Mouse (Mus musculus) stomach, postnatal 0 days (tissue): ENCODE results near the gene Tenm4. TPM values are rescaled to one million over a fixed set of nuclear protein-coding genes. Genes with fewer than 3 reads are reported as not detected.

Experiments used
- ATAC-seq: fragments of 200-750 bp; cut with Nextera tagmentation; 2 replicates; pipeline ENCODE4 v1.8.0; 2017; ENCODE audit not compliant: low FRiP score, low TSS enrichment
- DNase-seq: peaks from one replicate; pipeline ENCODE4 v3.0.0-alpha.2; 2016; ENCODE audit warnings: low spot score
- H3K27ac ChIP-seq: fragments of 300-500 bp; sonication (generic); replicated peaks from 2 replicates; pipeline ENCODE4 v1.5.1; 2014; ENCODE audit warnings: mild to moderate bottlenecking, control low read depth
- H3K27me3 ChIP-seq: fragments of 300-500 bp; sonication (generic); 2 replicates; pipeline ENCODE4 v1.6.1; 2014; ENCODE audit warnings: low read length; ENCODE audit not compliant: control insufficient read depth, insufficient read depth
- H3K36me3 ChIP-seq: fragments of 300-500 bp; sonication (generic); 2 replicates; pipeline ENCODE4 v1.6.1; 2014; ENCODE audit warnings: low read length, mixed read lengths; ENCODE audit not compliant: control insufficient read depth, insufficient read depth
- H3K4me1 ChIP-seq: fragments of 300-500 bp; sonication (generic); replicated peaks from 2 replicates; pipeline ENCODE4 v1.6.1; 2014; ENCODE audit warnings: antibody characterized with exemption; ENCODE audit not compliant: control insufficient read depth, insufficient read depth
- H3K4me2 ChIP-seq: fragments of 300-500 bp; sonication (generic); replicated peaks from 2 replicates; pipeline ENCODE4 v1.6.1; 2014; ENCODE audit warnings: low read depth, mild to moderate bottlenecking, control low read depth, moderate library complexity
- H3K4me3 ChIP-seq: fragments of 300-500 bp; sonication (generic); 2 replicates; pipeline ENCODE4 v1.5.1; 2014; ENCODE audit warnings: low read depth, low read length, control low read depth
- H3K9ac ChIP-seq: fragments of 300-500 bp; sonication (generic); 2 replicates; pipeline ENCODE4 v1.6.1; 2014; ENCODE audit warnings: mild to moderate bottlenecking, low read length, control low read depth, mixed read lengths
- H3K9me3 ChIP-seq: fragments of 300-500 bp; sonication (generic); 2 replicates; pipeline ENCODE4 v1.6.1; 2016; ENCODE audit warnings: low read length; ENCODE audit not compliant: control insufficient read depth
- CTCF ChIP-seq: IDR thresholded peaks from 2 replicates; pipeline ENCODE4 v1.5.1; 2016; ENCODE audit warnings: antibody characterized with exemption, low read depth, mild to moderate bottlenecking, moderate library complexity
- EP300 ChIP-seq: optimal IDR thresholded peaks from 2 replicates; pipeline ENCODE3; 2016; ENCODE audit warnings: antibody characterized with exemption
- WGBS: fragments of 180-500 bp; shearing (Covaris S2); extraction: QIAGEN DNeasy Blood & Tissue Kit; methylation state at CpG from one replicate; pipeline ENCODE4 v1.1.7; 2014; 5-methylcytosine and 5-hydroxymethylcytosine counted together
- polyA plus RNA-seq: library from polyadenylated mRNA; unstranded; fragments of >200 nt; fragmentation: Nextera tagmentation; extraction: Ambion mirVana; gene quantifications from 2 replicates; pipeline ENCODE4 v1.2.1, GENCODE M21; 2015

Gene Tenm4
- polyA plus RNA-seq, 1 experiment from 2014 or later, result 7.2 TPM

DNA sequence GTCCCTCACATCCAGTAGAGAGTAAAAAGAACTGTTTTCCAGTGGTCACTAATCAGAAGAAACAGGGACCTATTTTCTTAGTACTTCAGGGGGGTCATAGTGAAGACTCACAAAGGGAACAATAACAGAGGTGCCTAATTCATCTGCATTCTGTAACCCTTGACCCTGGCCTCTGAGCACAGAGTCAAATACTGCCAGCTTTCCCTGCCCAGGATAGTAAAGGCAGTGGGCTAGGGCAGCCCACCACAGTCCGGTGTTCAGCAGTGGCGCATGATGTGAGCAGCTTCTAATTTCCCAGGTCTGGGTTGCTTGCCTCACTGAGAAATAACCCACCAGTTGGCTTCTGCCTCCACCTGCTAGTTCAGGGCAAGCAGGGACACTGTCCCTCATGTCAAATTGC lies 221.6 kb downstream of the Tenm4 start:
- ATAC-seq (no peak), DNase-seq (no peak)
- H3K27ac ChIP-seq, result no peak overlapping the region
- no peaks in the 10 kb centered on the region for H3K27me3 ChIP-seq
- no peaks in the 10 kb centered on the region for H3K9me3 ChIP-seq
- H3K9ac ChIP-seq, result no peak overlapping the region
- no peak overlapping the region for H3K4me3 ChIP-seq
- TF ChIP-seq CTCF, result no peak
- TF ChIP-seq EP300, result no peak
- no peak overlapping the region for H3K4me2 ChIP-seq
- H3K36me3 ChIP-seq, result no peaks in the 10 kb centered on the region
- 94% methylated on average over 2 of the region's 2 CpGs for WGBS
- H3K4me1 ChIP-seq, result no peaks in the 10 kb centered on the region

DNA sequence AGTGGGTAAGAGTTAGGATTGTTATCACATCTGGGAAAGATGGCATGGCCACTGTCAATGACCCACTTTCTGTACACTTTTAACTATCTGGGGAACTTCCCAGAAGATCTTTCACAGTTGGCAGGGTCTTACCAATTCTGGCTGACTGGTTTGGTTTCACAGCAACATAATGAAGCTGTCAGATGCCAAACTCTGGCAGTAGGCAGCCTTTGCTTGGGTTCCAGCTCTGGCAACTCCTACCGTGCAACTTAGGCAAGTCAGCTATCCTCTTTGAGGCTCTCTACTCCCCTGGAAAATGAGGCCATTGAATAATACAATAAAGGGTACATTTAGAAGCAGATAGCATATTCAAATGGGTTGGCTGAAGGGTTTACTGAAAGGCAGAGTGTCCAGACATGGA lies 226.9 kb downstream of the Tenm4 start:
- no peak overlapping the region for H3K27ac ChIP-seq
- no peak overlapping the region for H3K4me3 ChIP-seq
- H3K4me1 ChIP-seq, result no peaks in the 10 kb centered on the region
- H3K9me3 ChIP-seq, result no peaks in the 10 kb centered on the region
- H3K9ac ChIP-seq, result no peak overlapping the region
- WGBS, result 91% methylated on average over 1 of the region's 1 CpGs
- ATAC-seq, result no peak
- H3K36me3 ChIP-seq, result no peaks in the 10 kb centered on the region
- TF ChIP-seq CTCF (no peak), EP300 (no peak)
- no peaks in the 10 kb centered on the region for H3K27me3 ChIP-seq
- DNase-seq, result no peak
- H3K4me2 ChIP-seq, result no peak overlapping the region

- Histone ChIP-seq H3K9me3 (no peaks in the 10 kb centered on the region), H3K4me3 (no peak overlapping the region), H3K9ac (no peak overlapping the region), H3K27ac (no peak overlapping the region), H3K36me3 (no peaks in the 10 kb centered on the region), H3K27me3 (no peaks in the 10 kb centered on the region), H3K4me2 (no peak overlapping the region), H3K4me1 (no peaks in the 10 kb centered on the region)
- no peak for DNase-seq
- no peak for ATAC-seq
- TF ChIP-seq EP300, result no peak
- no peak for TF ChIP-seq CTCF
- 62% methylated on average over 11 of the region's 11 CpGs for WGBS
These were observed 229.4 kb downstream of the Tenm4 start for GRCm38 (mm10) chr7:96400411-96400810.

DNA sequence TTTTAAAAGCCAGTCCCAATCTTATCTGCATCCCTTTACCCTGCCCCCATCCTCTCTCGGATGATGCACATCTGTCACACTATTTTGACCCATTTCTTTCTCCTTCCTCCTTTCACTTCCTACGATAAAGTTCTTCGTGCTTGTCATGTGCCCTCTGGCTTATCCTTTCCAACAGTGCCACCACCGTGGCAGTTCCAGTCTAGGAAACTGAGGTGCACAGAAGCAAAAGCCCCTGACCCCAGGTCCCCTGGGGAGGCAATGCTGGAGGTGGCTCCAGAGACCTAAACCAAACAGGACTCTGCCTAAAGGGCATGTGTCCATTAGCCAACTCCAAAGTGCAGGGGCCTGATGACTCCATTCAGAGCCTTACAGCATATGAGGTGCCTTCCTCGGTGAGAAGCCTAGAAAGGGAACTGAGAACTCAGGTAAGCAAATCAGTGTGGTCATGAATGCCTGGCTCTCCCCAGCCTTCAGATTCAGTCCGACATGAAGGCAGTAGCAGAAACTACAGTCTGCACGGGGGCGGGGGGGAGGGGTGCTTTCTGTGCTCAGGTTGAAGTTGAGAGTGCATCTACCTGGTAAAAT lies 235.7 kb downstream of the Tenm4 start:
- Histone ChIP-seq H3K9ac (no peak overlapping the region), H3K27ac (no peak overlapping the region), H3K4me2 (no peak overlapping the region), H3K4me3 (no peak overlapping the region), H3K4me1 (no peaks in the 10 kb centered on the region), H3K9me3 (no peaks in the 10 kb centered on the region), H3K36me3 (no peaks in the 10 kb centered on the region), H3K27me3 (no peaks in the 10 kb centered on the region)
- DNase-seq, result no peak
- no peak for TF ChIP-seq EP300
- no peak for TF ChIP-seq CTCF
- ATAC-seq, result no peak
- 72% methylated on average over 8 of the region's 8 CpGs for WGBS

GRCm38 (mm10) chr7:96408161-96408889 lies 237.3 kb downstream of the Tenm4 start:
- no peaks in the 10 kb centered on the region for H3K9me3 ChIP-seq
- TF ChIP-seq EP300, result no peak
- TF ChIP-seq CTCF, result no peak
- 74% methylated on average over 6 of the region's 6 CpGs for WGBS

GRCm38 (mm10) chr7:96409323-96409880 lies 238.4 kb downstream of the Tenm4 start:
- H3K9ac ChIP-seq, result no peak overlapping the region
- H3K9me3 ChIP-seq, result no peaks in the 10 kb centered on the region
- H3K4me3 ChIP-seq, result no peak overlapping the region
- H3K36me3 ChIP-seq, result no peaks in the 10 kb centered on the region
- H3K4me2 ChIP-seq, result no peak overlapping the region
- WGBS, result 64% methylated on average over 11 of the region's 11 CpGs
- DNase-seq (no peak), ATAC-seq (no peak)
- no peak overlapping the region for H3K27ac ChIP-seq
- H3K4me1 ChIP-seq, result no peaks in the 10 kb centered on the region
- TF ChIP-seq CTCF, result no peak
- TF ChIP-seq EP300, result no peak
- H3K27me3 ChIP-seq, result no peaks in the 10 kb centered on the region

More at GRCm38 (mm10) chr7:96408161-96408889, 237.3 kb downstream of the Tenm4 start:
- H3K9ac ChIP-seq, result no peak overlapping the region
- H3K27ac ChIP-seq, result no peak overlapping the region
- ATAC-seq (no peak), DNase-seq (no peak)
- H3K36me3 ChIP-seq, result no peaks in the 10 kb centered on the region
- H3K4me3 ChIP-seq, result no peak overlapping the region
- H3K4me1 ChIP-seq, result no peaks in the 10 kb centered on the region
- H3K27me3 ChIP-seq, result no peaks in the 10 kb centered on the region
- no peak overlapping the region for H3K4me2 ChIP-seq
